Mouse (Mus musculus) left cerebral cortex, adult 8-10 months (tissue): ENCODE data around the gene Ubald1. TPM values are rescaled to one million over a fixed set of nuclear protein-coding genes. Genes with fewer than 3 reads are reported as not detected.

Source experiments
- DNase-seq, 2 experiments: peaks; one replicate each; pipeline ENCODE4 v3.0.0; 2022; ENCODE audit warnings: low spot score in 2 of 2
- total RNA-seq, 4 experiments: library from RNA; stranded (reverse); gene quantifications; 2 replicates each; pipeline ENCODE4 v1.2.4; 2022

The Ubald1 gene
- total RNA-seq, 4 experiments from 2014 or later, result 74.5 to 92.0 (median 80.8) TPM

GRCm38 (mm10) chr16:4899711-4900110, 19.6 kb upstream of the Ubald1 start:
- no peak for DNase-seq

- DNase-seq, result no peak
Observed at GRCm38 (mm10) chr16:4898881-4899280, 18.8 kb upstream of the Ubald1 start.

GRCm38 (mm10) chr16:4897146-4897730, 17.1 kb upstream of the Ubald1 start:
- DNase-seq, result no peak

GRCm38 (mm10) chr16:4896249-4897027, 16.3 kb upstream of the Ubald1 start:
- DNase-seq, result no peak

- no peak for DNase-seq
Observed at GRCm38 (mm10) chr16:4894201-4894908, 14.2 kb upstream of the Ubald1 start.

- no peak for DNase-seq
Observed at GRCm38 (mm10) chr16:4892171-4892570, 12.1 kb upstream of the Ubald1 start.

GRCm38 (mm10) chr16:4890201-4890709, 10.1 kb upstream of the Ubald1 start:
- no peak for DNase-seq

GRCm38 (mm10) chr16:4886690-4887020, 6.5 kb upstream of the Ubald1 start:
- DNase-seq, result no peak

- peak; percentile 65 to 81 for DNase-seq
Observed at GRCm38 (mm10) chr16:4885760-4886689, 5.9 kb upstream of the Ubald1 start, which contains the start of gene Mgrn1. Mgrn1 (plus strand) TSS chr16:4886249.

- DNase-seq, result no peak
Observed at GRCm38 (mm10) chr16:4884930-4885329, 4.8 kb upstream of the Ubald1 start.

GRCm38 (mm10) chr16:4881400-4882351, 1.6 kb upstream of the Ubald1 start:
- no peak for DNase-seq

GRCm38 (mm10) chr16:4879708-4880124, 399 bp downstream of the Ubald1 start:
- peak; percentile 84 to 91 for DNase-seq

GRCm38 (mm10) chr16:4879101-4879707, 911 bp downstream of the Ubald1 start:
- DNase-seq, result peak; percentile 36 to 72

- no peak for DNase-seq
Observed at GRCm38 (mm10) chr16:4878192-4878885, 1.8 kb downstream of the Ubald1 start.

GRCm38 (mm10) chr16:4877701-4878100, 2.4 kb downstream of the Ubald1 start:
- no peak for DNase-seq

- DNase-seq, result no peak
Observed at GRCm38 (mm10) chr16:4877195-4877594, 2.9 kb downstream of the Ubald1 start.

- peak in 1 of 2 experiments; percentile 65 for DNase-seq
Observed at GRCm38 (mm10) chr16:4876033-4876680, 4.0 kb downstream of the Ubald1 start.
